Mouse (Mus musculus) lung, embryonic 14.5 days (tissue): ENCODE measurements around the gene Arhgef7. TPM values are rescaled to one million over a fixed set of nuclear protein-coding genes. Genes with fewer than 3 reads are reported as not detected.

Source experiments
- ATAC-seq: fragments of 200-750 bp; cut with Nextera tagmentation; 2 replicates; pipeline ENCODE4 v1.8.0; 2017; ENCODE audit warnings: mild to moderate bottlenecking, moderate TSS enrichment, moderate library complexity; ENCODE audit not compliant: insufficient read depth
- DNase-seq: peaks from one replicate; pipeline ENCODE4 v3.0.0-alpha.2; 2015
- H3K27ac ChIP-seq: fragments of 300-500 bp; sonication (generic); 2 replicates; pipeline ENCODE4 v1.5.1; 2014; ENCODE audit warnings: low read depth, mild to moderate bottlenecking, moderate library complexity
- H3K27me3 ChIP-seq: fragments of 300-500 bp; sonication (generic); 2 replicates; pipeline ENCODE4 v1.6.1; 2014; ENCODE audit warnings: low read length, control low read depth; ENCODE audit not compliant: insufficient read depth
- H3K36me3 ChIP-seq: fragments of 300-500 bp; sonication (generic); 2 replicates; pipeline ENCODE4 v1.6.1; 2014; ENCODE audit warnings: control low read depth; ENCODE audit not compliant: insufficient read depth
- H3K4me1 ChIP-seq: fragments of 300-500 bp; sonication (generic); 2 replicates; pipeline ENCODE4 v1.6.1; 2014; ENCODE audit warnings: antibody characterized with exemption, control low read depth; ENCODE audit not compliant: insufficient read depth
- H3K4me2 ChIP-seq: fragments of 300-500 bp; sonication (generic); 2 replicates; pipeline ENCODE4 v1.6.1; 2014; ENCODE audit warnings: mild to moderate bottlenecking
- H3K4me3 ChIP-seq: fragments of 300-500 bp; sonication (generic); 2 replicates; pipeline ENCODE4 v1.5.1; 2014; ENCODE audit warnings: low read depth, low read length
- H3K9ac ChIP-seq: fragments of 300-500 bp; sonication (generic); 2 replicates; pipeline ENCODE4 v1.6.1; 2014
- H3K9me3 ChIP-seq: fragments of 300-500 bp; sonication (generic); 2 replicates; pipeline ENCODE4 v1.6.1; 2016; ENCODE audit warnings: low read depth, low read length, control low read depth
- CTCF ChIP-seq: IDR thresholded peaks from 2 replicates; pipeline ENCODE4 v1.5.1; 2016; ENCODE audit warnings: antibody characterized with exemption, low read depth
- WGBS: fragments of 180-500 bp; shearing (Covaris S2); extraction: QIAGEN DNeasy Blood & Tissue Kit; methylation state at CpG from one replicate; pipeline ENCODE4 v1.1.7; 2014; 5-methylcytosine and 5-hydroxymethylcytosine counted together
- polyA plus RNA-seq: library from polyadenylated mRNA; unstranded; fragments of >200 nt; fragmentation: Nextera tagmentation; extraction: Ambion mirVana; gene quantifications from 2 replicates; pipeline ENCODE4 v1.2.1, GENCODE M21; 2014

Arhgef7 gene
- polyA plus RNA-seq, 1 experiment from 2014 or later = 41.6 TPM

GRCm38 (mm10) chr8:11693972-11694371, 33.5 kb upstream of the Arhgef7 start:
- Histone ChIP-seq H3K9me3 (no peaks in the 10 kb centered on the region), H3K4me3 (no peak overlapping the region), H3K27ac (no peak overlapping the region), H3K9ac (no peak overlapping the region), H3K4me1 (no peaks in the 10 kb centered on the region), H3K27me3 (no peaks in the 10 kb centered on the region), H3K4me2 (no peak overlapping the region), H3K36me3 (no peaks in the 10 kb centered on the region)
- DNase-seq (no peak), ATAC-seq (no peak)
- WGBS = 68% methylated on average over 5 of the region's 5 CpGs
- no peak for TF ChIP-seq CTCF

- ATAC-seq = no peak
- no peaks in the 10 kb centered on the region for H3K36me3 ChIP-seq
- no peak overlapping the region for H3K4me3 ChIP-seq
- no peak overlapping the region for H3K9ac ChIP-seq
- H3K9me3 ChIP-seq = no peaks in the 10 kb centered on the region
- 85% methylated on average over 3 of the region's 3 CpGs for WGBS
- H3K4me2 ChIP-seq = no peak overlapping the region
- H3K27me3 ChIP-seq = 0 out of 2 replicates have a peak, but pooled peaks cover 3% of the 10 kb centered on the region
- no peaks in the 10 kb centered on the region for H3K4me1 ChIP-seq
- TF ChIP-seq CTCF = no peak
- DNase-seq = no peak
- H3K27ac ChIP-seq = no peak overlapping the region
These were observed 31.3 kb upstream of the Arhgef7 start for GRCm38 (mm10) chr8:11696176-11696575.

- Histone ChIP-seq H3K9ac (no peak overlapping the region), H3K36me3 (no peaks in the 10 kb centered on the region), H3K4me3 (no peak overlapping the region), H3K4me1 (no peaks in the 10 kb centered on the region), H3K27ac (no peak overlapping the region), H3K4me2 (no peak overlapping the region), H3K9me3 (no peaks in the 10 kb centered on the region), H3K27me3 (0 out of 2 replicates have a peak, but pooled peaks cover 3% of the 10 kb centered on the region)
- TF ChIP-seq CTCF = no peak
- ATAC-seq (no peak), DNase-seq (no peak)
- 80% methylated on average over 7 of the region's 7 CpGs for WGBS
These were observed 30.1 kb upstream of the Arhgef7 start for GRCm38 (mm10) chr8:11697467-11697866.

- DNase-seq = no peak
- no peaks in the 10 kb centered on the region for H3K36me3 ChIP-seq
- no peak overlapping the region for H3K4me3 ChIP-seq
- no peak overlapping the region for H3K27ac ChIP-seq
- 85% methylated on average over 5 of the region's 5 CpGs for WGBS
- H3K27me3 ChIP-seq = 0 out of 2 replicates have a peak, but pooled peaks cover 3% of the 10 kb centered on the region
- no peak for TF ChIP-seq CTCF
- no peaks in the 10 kb centered on the region for H3K4me1 ChIP-seq
- H3K4me2 ChIP-seq = no peak overlapping the region
- no peak overlapping the region for H3K9ac ChIP-seq
- ATAC-seq = no peak
- no peaks in the 10 kb centered on the region for H3K9me3 ChIP-seq
These were observed 28.0 kb upstream of the Arhgef7 start for GRCm38 (mm10) chr8:11699442-11700001.

GRCm38 (mm10) chr8:11700060-11701032, 27.2 kb upstream of the Arhgef7 start:
- Histone ChIP-seq H3K9me3 (no peaks in the 10 kb centered on the region), H3K27ac (no peak overlapping the region), H3K9ac (no peak overlapping the region), H3K4me1 (no peaks in the 10 kb centered on the region), H3K27me3 (0 out of 2 replicates have a peak, but pooled peaks cover 3% of the 10 kb centered on the region), H3K4me3 (no peak overlapping the region), H3K36me3 (no peaks in the 10 kb centered on the region), H3K4me2 (peak overlapping the region; percentile 45)
- peak; percentile 95 for TF ChIP-seq CTCF
- peak; percentile 91 for DNase-seq
- 35% methylated on average over 26 of the region's 26 CpGs for WGBS
- peak; percentile 81; the same call in 1 of the 2 replicates for ATAC-seq

GRCm38 (mm10) chr8:11701033-11701362, 26.5 kb upstream of the Arhgef7 start, which contains the start of gene 1700016D06Rik:
Gene 1700016D06Rik (minus strand): TSS chr8:11701063.
- 0 out of 2 replicates have a peak, but pooled peaks cover 3% of the 10 kb centered on the region for H3K27me3 ChIP-seq
- H3K36me3 ChIP-seq = no peaks in the 10 kb centered on the region
- DNase-seq (no peak), ATAC-seq (no peak)
- H3K9me3 ChIP-seq = no peaks in the 10 kb centered on the region
- H3K27ac ChIP-seq = no peak within 1 kb of the TSS
- 53% methylated on average over 6 of the region's 6 CpGs for WGBS
- no peak within 1 kb of the TSS for H3K4me3 ChIP-seq
- TF ChIP-seq CTCF = no peak
- no peak within 1 kb of the TSS for H3K9ac ChIP-seq
- H3K4me1 ChIP-seq = no peaks in the 10 kb centered on the region
- H3K4me2 ChIP-seq = peak within 1 kb of the TSS; percentile 45

- Histone ChIP-seq H3K36me3 (no peaks in the 10 kb centered on the region), H3K9me3 (no peaks in the 10 kb centered on the region), H3K4me2 (no peak overlapping the region), H3K27me3 (0 out of 2 replicates have a peak, but pooled peaks cover 3% of the 10 kb centered on the region), H3K4me3 (no peak overlapping the region), H3K27ac (no peak overlapping the region), H3K4me1 (no peaks in the 10 kb centered on the region), H3K9ac (no peak overlapping the region)
- 76% methylated on average over 6 of the region's 6 CpGs for WGBS
- no peak for TF ChIP-seq CTCF
- ATAC-seq (no peak), DNase-seq (no peak)
These were observed 26.1 kb upstream of the Arhgef7 start for GRCm38 (mm10) chr8:11701428-11701827.
